8 mouse cellular contexts compared by ENCODE assay signal in genomic region chr2:26449121-26450060, GRCm38 (mm10). TPM values are rescaled to one million over a fixed set of nuclear protein-coding genes. Genes with fewer than 3 reads are reported as not detected.
A peak's percentile ranks its signal among the peaks of the same experiment; 100 is the strongest.
DNase-seq lines count a peak whose midpoint lies in the region; ATAC-seq and TF ChIP-seq lines count a peak whose summit lies in the region.

No protein-coding gene starts in this region.

- H3K4me2 ChIP-seq in liver, embryonic 12.5 days: no peak overlapping the region
- no peak overlapping the region for H3K4me2 ChIP-seq in forebrain, postnatal 0 days (ENCODE audit: low read depth)
- no peak overlapping the region for H3K4me2 ChIP-seq in lung, embryonic 14.5 days

- 24% methylated on average over 5 of the region's 5 CpGs for WGBS in liver, embryonic 12.5 days (ENCODE audit: insufficient replicate concordance)
- WGBS in forebrain, postnatal 0 days: 22% methylated on average over 5 of the region's 5 CpGs
- 18% methylated on average over 5 of the region's 5 CpGs for WGBS in lung, embryonic 14.5 days

- ATAC-seq in liver, embryonic 12.5 days: no peak
- ATAC-seq in forebrain, postnatal 0 days: no peak
- ATAC-seq in lung, embryonic 14.5 days (ENCODE audit: insufficient read depth): no peak

- DNase-seq in liver: peak; percentile 71
- peak; percentile 91 for DNase-seq in forebrain, postnatal 0 days
- DNase-seq in kidney, postnatal 4 days: peak; percentile 90 to 91
- DNase-seq in lung, embryonic 14.5 days: peak; percentile 90
- DNase-seq in right cerebral cortex, postnatal 10 days (ENCODE audit: low spot score in 2 of 2): peak; percentile 88 to 91
- peak; percentile 51 for DNase-seq in yolk sac, embryonic 10.5 days (ENCODE audit: low spot score)

- no peaks in the 10 kb centered on the region for H3K9me3 ChIP-seq in liver, embryonic 12.5 days (replicated peaks)
- no peaks in the 10 kb centered on the region for H3K9me3 ChIP-seq in forebrain, postnatal 0 days (ENCODE audit: low read length)
- H3K9me3 ChIP-seq in lung, embryonic 14.5 days (ENCODE audit: low read depth, low read length): no peaks in the 10 kb centered on the region

- H3K9ac ChIP-seq in liver, embryonic 12.5 days: no peak overlapping the region
- H3K9ac ChIP-seq in forebrain, postnatal 0 days: no peak overlapping the region
- no peak overlapping the region for H3K9ac ChIP-seq in lung, embryonic 14.5 days

- H3K4me1 ChIP-seq in liver, embryonic 12.5 days: peaks cover 22% of the 10 kb centered on the region
- peaks cover 6% of the 10 kb centered on the region for H3K4me1 ChIP-seq in bone marrow macrophage, adult 2 months (ENCODE audit: control insufficient read depth, insufficient read depth, low read length)
- H3K4me1 ChIP-seq in forebrain, postnatal 0 days (ENCODE audit: insufficient read depth): peaks cover 9% of the 10 kb centered on the region
- H3K4me1 ChIP-seq in lung, embryonic 14.5 days (ENCODE audit: insufficient read depth): peaks cover 6% of the 10 kb centered on the region

- no peaks in the 10 kb centered on the region for H3K27me3 ChIP-seq in liver, embryonic 12.5 days (replicated peaks)
- H3K27me3 ChIP-seq in forebrain, postnatal 0 days (ENCODE audit: insufficient read depth, low read length): no peaks in the 10 kb centered on the region
- H3K27me3 ChIP-seq in lung, embryonic 14.5 days (ENCODE audit: insufficient read depth, low read length): no peaks in the 10 kb centered on the region

- H3K27ac ChIP-seq in liver, embryonic 12.5 days: no peak overlapping the region
- no peak overlapping the region for H3K27ac ChIP-seq in bone marrow macrophage, adult 2 months (ENCODE audit: insufficient read depth, low read depth, low read length)
- H3K27ac ChIP-seq in forebrain, postnatal 0 days (ENCODE audit: low read depth, low read length): peak overlapping the region; percentile 35; the same call in 1 of the 2 replicates
- no peak overlapping the region for H3K27ac ChIP-seq in lung, embryonic 14.5 days (ENCODE audit: low read depth)

- TF ChIP-seq CTCF in bone marrow macrophage, adult 2 months (IDR thresholded peaks at IDR 0.05; ENCODE audit: low read depth, low read length): peak; percentile 83
- peak; percentile 90 for TF ChIP-seq CTCF in forebrain, postnatal 0 days (IDR thresholded peaks at IDR 0.05; ENCODE audit: low read depth)
- peak; percentile 94 for TF ChIP-seq CTCF in lung, embryonic 14.5 days (IDR thresholded peaks at IDR 0.05; ENCODE audit: low read depth)

- no peak overlapping the region for H3K4me3 ChIP-seq in liver, embryonic 12.5 days
- no peak overlapping the region for H3K4me3 ChIP-seq in bone marrow macrophage, adult 2 months (ENCODE audit: insufficient read depth, low read length)
- no peak overlapping the region for H3K4me3 ChIP-seq in forebrain, postnatal 0 days (ENCODE audit: low read depth, low read length)
- H3K4me3 ChIP-seq in lung, embryonic 14.5 days (ENCODE audit: low read depth, low read length): no peak overlapping the region

- no peaks in the 10 kb centered on the region; the same call in 1 of the 2 replicates for H3K36me3 ChIP-seq in liver, embryonic 12.5 days
- H3K36me3 ChIP-seq in forebrain, postnatal 0 days (ENCODE audit: insufficient read depth): no peaks in the 10 kb centered on the region; the same call in 1 of the 2 replicates
- no peaks in the 10 kb centered on the region for H3K36me3 ChIP-seq in lung, embryonic 14.5 days (ENCODE audit: insufficient read depth)

- no peak for TF ChIP-seq POLR2A in bone marrow macrophage, adult 2 months (IDR thresholded peaks at IDR 0.05; ENCODE audit: borderline replicate concordance, low read depth, low read length)

RNA-seq across cellular contexts. Expression of gene Sec16a, which starts 4.4 kb away (rescaled TPM):
- polyA plus RNA-seq in liver, embryonic 12.5 days (2016; fragmentation: Nextera tagmentation; extraction: Ambion mirVana): 13.0 and 14.4 TPM in 2 replicates
- 26.4 and 41.7 TPM in 2 replicates for polyA plus RNA-seq in bone marrow macrophage, adult 2 months (2012; ENCODE audit: insufficient read depth, insufficient read length, missing spikeins)
- total RNA-seq in forebrain, postnatal 0 days (2014; rRNA removed): 52.6 and 65.6 TPM in 2 replicates
- polyA plus RNA-seq in forebrain, postnatal 0 days (2015; fragmentation: Nextera tagmentation; extraction: Ambion mirVana): 9.0 and 10.9 TPM in 2 replicates
- 36.0 and 36.5 TPM in 2 replicates for polyA plus RNA-seq in lung, embryonic 14.5 days (2014; fragmentation: Nextera tagmentation; extraction: Ambion mirVana)

RNA-seq across cellular contexts. Expression of gene Inpp5e, which starts 40.4 kb away (rescaled TPM):
- polyA plus RNA-seq in liver, embryonic 12.5 days (2016; fragmentation: Nextera tagmentation; extraction: Ambion mirVana): 10.1 and 12.3 TPM in 2 replicates
- 19.0 and 20.6 TPM in 2 replicates for polyA plus RNA-seq in bone marrow macrophage, adult 2 months (2012; ENCODE audit: insufficient read depth, insufficient read length, missing spikeins)
- 24.1 and 26.6 TPM in 2 replicates for total RNA-seq in forebrain, postnatal 0 days (2014; rRNA removed)
- 8.9 and 12.6 TPM in 2 replicates for polyA plus RNA-seq in forebrain, postnatal 0 days (2015; fragmentation: Nextera tagmentation; extraction: Ambion mirVana)
- polyA plus RNA-seq in lung, embryonic 14.5 days (2014; fragmentation: Nextera tagmentation; extraction: Ambion mirVana): 18.6 and 22.4 TPM in 2 replicates
